Mouse (Mus musculus) cortical plate, adult 2 months (tissue): ENCODE results near the gene Plpp1.

ENCODE experiments used
- CTCF ChIP-seq: fragments of 200-500 bp; IDR thresholded peaks from 2 replicates; pipeline ENCODE4 v1.5.1; 2011; ENCODE audit warnings: mild to moderate bottlenecking, control low read depth, low read length; ENCODE audit not compliant: insufficient read depth; ENCODE audit errors: extremely low read depth
- POLR2A ChIP-seq: fragments of 200-500 bp; IDR thresholded peaks from 2 replicates; pipeline ENCODE4 v1.6.1; 2011; ENCODE audit warnings: mild to moderate bottlenecking, low read length, control low read depth; ENCODE audit not compliant: insufficient read depth; ENCODE audit errors: extremely low read depth

DNA sequence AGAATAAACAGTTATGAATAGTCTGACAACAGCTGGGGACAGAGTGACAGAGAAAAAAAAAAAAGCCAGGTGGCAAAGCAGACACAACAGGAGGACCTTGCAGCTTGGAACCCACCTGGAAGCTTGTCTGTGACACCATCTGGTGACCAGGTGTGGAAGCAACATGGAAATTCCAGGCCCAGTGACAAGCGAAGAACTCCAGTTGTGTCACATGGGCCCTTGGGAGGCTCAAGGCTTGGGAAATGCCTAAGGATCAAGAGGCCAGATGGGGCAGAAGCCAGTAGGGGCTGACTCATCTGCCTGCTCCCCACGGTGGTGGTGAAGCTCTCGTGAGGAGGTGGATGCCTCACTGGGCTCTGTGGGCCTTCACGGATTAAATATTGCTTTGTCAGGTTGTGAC, 45.7 kb upstream of the Plpp1 start:
- TF ChIP-seq POLR2A (no peak), CTCF (no peak)
